Mouse (Mus musculus) forebrain, embryonic 14.5 days (tissue): ENCODE results near the gene Rpl23a. TPM values are rescaled to one million over a fixed set of nuclear protein-coding genes. Genes with fewer than 3 reads are reported as not detected.

Experiments used
- ATAC-seq: fragments of 200-750 bp; cut with Nextera tagmentation; 2 replicates; pipeline ENCODE4 v1.8.0; 2017; ENCODE audit warnings: mild to moderate bottlenecking, moderate library complexity
- DNase-seq: peaks from one replicate; pipeline ENCODE4 v3.0.0-alpha.2; 2015; ENCODE audit warnings: low spot score
- H3K27ac ChIP-seq: fragments of 300-500 bp; sonication (generic); 2 replicates; pipeline ENCODE4 v1.5.1; 2014; ENCODE audit warnings: low read depth, mild to moderate bottlenecking, control low read depth, low read length, moderate library complexity
- H3K27me3 ChIP-seq: fragments of 300-500 bp; sonication (generic); replicated peaks from 2 replicates; pipeline ENCODE4 v1.6.1; 2014; ENCODE audit warnings: low read length, control low read depth, mixed read lengths; ENCODE audit not compliant: control insufficient read depth, insufficient read depth
- H3K36me3 ChIP-seq: fragments of 300-500 bp; sonication (generic); 2 replicates; pipeline ENCODE4 v1.6.1; 2014; ENCODE audit warnings: low read length, control low read depth; ENCODE audit not compliant: control insufficient read depth, insufficient read depth
- H3K4me1 ChIP-seq: fragments of 300-500 bp; sonication (generic); 2 replicates; pipeline ENCODE4 v1.6.1; 2014; ENCODE audit warnings: antibody characterized with exemption, low read length, control low read depth; ENCODE audit not compliant: control insufficient read depth, insufficient read depth
- H3K4me2 ChIP-seq: fragments of 300-500 bp; sonication (generic); 2 replicates; pipeline ENCODE4 v1.6.1; 2014; ENCODE audit warnings: mild to moderate bottlenecking, control low read depth, low read length
- H3K4me3 ChIP-seq: fragments of 300-500 bp; sonication (generic); 2 replicates; pipeline ENCODE4 v1.5.1; 2014; ENCODE audit warnings: low read depth, low read length, control low read depth
- H3K9ac ChIP-seq: fragments of 300-500 bp; sonication (generic); 2 replicates; pipeline ENCODE4 v1.6.1; 2014; ENCODE audit warnings: mild to moderate bottlenecking, low read length, control low read depth, moderate library complexity
- H3K9me3 ChIP-seq: fragments of 300-500 bp; sonication (generic); replicated peaks from 2 replicates; pipeline ENCODE4 v1.6.1; 2016; ENCODE audit warnings: low read length, control low read depth, mixed read lengths; ENCODE audit not compliant: control insufficient read depth
- whole genome bisulfite sequencing: fragments of 180-500 bp; shearing (Covaris S2); extraction: QIAGEN DNeasy Blood & Tissue Kit; methylation state at CpG from one replicate; pipeline ENCODE4 v1.1.7; 2014; 5-methylcytosine and 5-hydroxymethylcytosine counted together
- polyA plus RNA-seq: library from polyadenylated mRNA; unstranded; fragments of >200 nt; fragmentation: Nextera tagmentation; extraction: Ambion mirVana; gene quantifications from 2 replicates; pipeline ENCODE4 v1.2.1, GENCODE M21; 2014

The Rpl23a gene
- polyA plus RNA-seq, 1 experiment from 2014 or later = 1,206 TPM

DNA sequence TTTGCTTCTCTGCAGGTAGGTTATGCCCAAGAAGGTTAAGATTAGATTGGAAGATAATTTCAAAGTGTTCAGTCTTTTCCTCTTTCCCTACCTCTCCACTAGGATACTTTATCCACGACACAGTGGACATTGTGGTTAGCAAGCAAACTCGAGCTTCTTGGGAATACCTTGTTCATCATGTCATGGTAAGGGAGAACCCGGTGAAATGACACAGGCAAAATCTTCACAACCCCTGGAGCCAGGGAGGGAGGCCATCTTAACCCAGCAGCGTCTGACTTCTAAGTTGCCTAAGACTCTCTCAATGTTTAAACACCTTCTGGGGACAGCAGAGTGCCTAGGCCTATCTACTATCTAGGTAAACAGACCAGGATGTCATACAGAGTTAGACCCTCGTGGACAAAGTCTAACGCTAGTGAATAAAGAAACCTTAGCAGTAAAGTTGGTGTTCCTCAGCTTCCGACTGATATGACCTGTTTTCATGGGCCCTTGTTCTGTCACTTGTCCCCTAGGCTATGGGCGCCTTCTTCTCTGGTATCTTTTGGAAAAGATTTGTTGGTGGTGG is 3.9 kb downstream of the Rpl23a start:
- WGBS = 30% methylated on average over 8 of the region's 8 CpGs

DNA sequence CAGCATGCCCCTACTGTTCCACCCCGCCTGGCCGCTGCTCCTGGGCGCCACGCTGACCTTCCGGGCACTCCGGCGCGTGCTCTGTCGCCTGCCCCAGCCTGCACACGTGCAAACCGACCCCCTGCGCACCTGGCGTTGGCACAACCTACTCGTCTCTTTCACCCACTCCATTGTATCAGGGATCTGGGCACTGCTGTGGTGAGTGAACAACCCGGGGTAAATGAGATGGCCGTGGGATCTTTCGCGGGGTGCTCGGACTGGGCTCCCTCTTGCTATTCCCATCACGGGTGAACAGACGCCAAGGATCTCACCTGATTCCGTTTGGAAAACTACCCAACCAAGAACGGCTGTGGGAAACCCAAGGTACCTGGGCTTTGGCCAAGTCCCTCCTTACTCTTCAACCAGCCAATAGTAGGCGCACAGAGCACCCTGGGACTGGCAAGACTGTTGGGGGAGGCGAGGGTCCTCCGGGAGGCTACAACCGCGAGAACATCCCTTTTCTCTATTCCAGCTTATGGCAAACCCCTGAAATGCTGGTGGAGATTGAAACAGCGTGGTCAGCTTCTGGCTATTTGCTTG is 4.4 kb downstream of the Rpl23a start:
- peak; percentile 85 for DNase-seq

More for the DNA sequence above, 3.9 kb downstream of the Rpl23a start:
- peaks cover 29% of the 10 kb centered on the region for H3K4me1 ChIP-seq
- peaks cover 32% of the 10 kb centered on the region for H3K36me3 ChIP-seq
- H3K27me3 ChIP-seq = no peaks in the 10 kb centered on the region
- peak overlapping the region; percentile 78 for H3K27ac ChIP-seq
- no peaks in the 10 kb centered on the region for H3K9me3 ChIP-seq
- ATAC-seq (no peak), DNase-seq (no peak)
- peak overlapping the region; percentile 89 for H3K4me2 ChIP-seq
- peak overlapping the region; percentile 69 for H3K9ac ChIP-seq
- peak overlapping the region; percentile 44; the same call in 1 of the 2 replicates for H3K4me3 ChIP-seq

DNA sequence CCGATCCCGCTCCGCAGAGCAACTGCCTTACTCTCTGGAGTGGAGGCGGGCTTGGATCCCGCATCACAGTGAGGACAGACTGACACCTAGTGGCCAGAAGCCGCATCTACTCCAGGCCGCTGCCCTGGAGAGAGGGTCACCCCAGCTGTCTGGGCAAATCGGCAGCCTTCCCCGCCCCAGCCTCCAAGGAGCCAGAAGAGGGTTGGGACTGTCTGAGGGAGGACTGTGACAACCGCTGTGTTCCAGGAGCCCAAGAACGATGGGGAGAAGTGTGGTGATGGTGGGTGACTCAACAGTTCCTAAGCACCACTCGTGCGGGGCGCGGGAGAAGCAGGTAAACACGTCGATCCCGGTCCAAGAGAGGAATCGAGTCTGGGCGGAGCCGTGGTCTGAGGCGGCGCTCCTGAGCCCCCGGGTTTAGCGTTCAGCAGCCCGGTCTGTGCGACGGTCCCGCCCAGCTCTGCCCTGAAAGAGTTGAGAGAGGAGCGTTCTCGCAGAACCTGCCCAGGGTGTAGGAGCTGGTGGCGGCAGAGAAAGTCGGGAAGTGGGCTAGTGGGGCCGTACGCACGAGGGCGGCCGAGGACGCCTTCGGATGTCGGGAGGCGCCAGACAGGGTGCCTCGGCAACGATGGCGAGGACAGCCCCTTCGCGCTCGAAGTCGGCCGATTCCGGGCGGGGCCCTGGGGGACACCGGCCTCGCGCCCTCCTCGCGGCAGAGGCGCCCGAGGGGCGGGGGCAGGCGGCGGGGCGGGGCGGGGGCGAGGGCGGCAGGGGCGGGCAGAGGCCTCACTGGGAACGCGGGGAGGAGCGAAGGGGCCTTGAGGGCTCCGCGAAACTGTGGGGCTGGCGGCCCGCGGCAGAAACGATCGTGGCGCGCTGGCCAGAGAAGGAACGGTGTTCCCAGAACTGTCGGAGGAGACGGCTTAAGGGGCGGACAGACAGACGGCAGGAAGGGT is 5.2 kb downstream of the Rpl23a start:
- DNase-seq (peak; percentile 96), ATAC-seq (peak; percentile 87)
- Histone ChIP-seq H3K4me2 (peak overlapping the region; percentile 89), H3K9me3 (no peaks in the 10 kb centered on the region), H3K27ac (peak overlapping the region; percentile 78), H3K4me3 (peak overlapping the region; percentile 44), H3K36me3 (peaks cover 32% of the 10 kb centered on the region), H3K9ac (peak overlapping the region; percentile 69), H3K27me3 (no peaks in the 10 kb centered on the region), H3K4me1 (peaks cover 25% of the 10 kb centered on the region)
- WGBS = under 1% methylated on average over 72 of the region's 84 CpGs

More for the DNA sequence above, 4.4 kb downstream of the Rpl23a start:
- H3K27ac ChIP-seq = peak overlapping the region; percentile 78
- peak; percentile 1; the same call in 1 of the 2 replicates for ATAC-seq
- peaks cover 32% of the 10 kb centered on the region for H3K36me3 ChIP-seq
- H3K9me3 ChIP-seq = no peaks in the 10 kb centered on the region
- peak overlapping the region; percentile 44 for H3K4me3 ChIP-seq
- peak overlapping the region; percentile 69 for H3K9ac ChIP-seq
- peaks cover 27% of the 10 kb centered on the region for H3K4me1 ChIP-seq
- H3K27me3 ChIP-seq = no peaks in the 10 kb centered on the region
- peak overlapping the region; percentile 89 for H3K4me2 ChIP-seq
- WGBS = 1% methylated on average over 29 of the region's 29 CpGs

DNA sequence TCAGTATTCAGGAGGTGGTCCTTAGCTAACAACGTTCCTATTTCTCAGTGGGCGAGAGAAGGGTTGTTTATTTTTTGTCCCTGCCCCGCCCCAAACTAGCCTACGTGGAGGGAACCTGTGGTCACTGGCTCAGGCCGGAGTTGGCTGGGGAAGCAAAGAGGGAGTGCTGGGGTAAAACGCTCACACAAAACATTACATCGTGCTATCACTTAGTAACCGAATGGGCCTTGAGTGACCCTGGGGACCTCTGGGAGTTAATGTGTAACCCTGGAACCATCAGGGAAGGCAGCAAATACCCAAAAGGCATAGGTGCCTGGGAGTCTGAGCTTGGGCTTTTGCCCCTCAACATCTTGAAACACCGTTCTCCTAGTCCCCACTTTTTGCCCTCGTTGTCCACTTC is 5.9 kb downstream of the Rpl23a start:
- no peak overlapping the region for H3K27ac ChIP-seq
- peaks cover 32% of the 10 kb centered on the region for H3K36me3 ChIP-seq
- WGBS = 2% methylated on average over 10 of the region's 10 CpGs
- H3K4me1 ChIP-seq = peaks cover 25% of the 10 kb centered on the region
- no peak for DNase-seq
- H3K4me2 ChIP-seq = peak overlapping the region; percentile 89
- no peak for ATAC-seq
- H3K9me3 ChIP-seq = no peaks in the 10 kb centered on the region
- H3K9ac ChIP-seq = no peak overlapping the region
- peak overlapping the region; percentile 44 for H3K4me3 ChIP-seq
- no peaks in the 10 kb centered on the region for H3K27me3 ChIP-seq

DNA sequence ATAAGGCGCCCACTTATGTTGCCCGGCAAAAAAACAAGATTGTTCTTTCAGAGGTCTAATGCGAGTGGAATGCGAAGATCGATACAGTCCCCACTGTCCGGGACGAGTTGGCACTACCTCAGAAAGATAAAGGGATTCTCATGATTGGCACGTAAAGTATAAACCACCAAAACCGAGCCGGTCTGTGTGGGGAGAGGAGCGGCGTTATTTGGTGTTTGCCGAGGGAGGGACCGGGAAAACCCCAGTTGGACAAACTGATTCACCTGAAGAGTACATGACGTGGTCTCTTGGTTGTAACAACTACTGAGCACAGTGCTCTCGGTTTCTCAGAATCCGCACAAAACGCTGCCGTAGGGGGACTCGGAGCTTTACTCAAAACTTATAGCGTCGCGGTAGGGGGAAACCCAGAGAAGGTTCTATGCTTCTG is 6.5 kb downstream of the Rpl23a start:
- peaks cover 28% of the 10 kb centered on the region for H3K36me3 ChIP-seq
- DNase-seq (no peak), ATAC-seq (no peak)
- no peaks in the 10 kb centered on the region for H3K9me3 ChIP-seq
- no peak overlapping the region for H3K27ac ChIP-seq
- H3K9ac ChIP-seq = peak overlapping the region; percentile 49; the same call in 1 of the 2 replicates
- H3K4me1 ChIP-seq = peaks cover 19% of the 10 kb centered on the region
- H3K4me3 ChIP-seq = peak overlapping the region; percentile 44
- H3K4me2 ChIP-seq = peak overlapping the region; percentile 89
- under 1% methylated on average over 23 of the region's 23 CpGs for WGBS
- H3K27me3 ChIP-seq = no peaks in the 10 kb centered on the region

DNA sequence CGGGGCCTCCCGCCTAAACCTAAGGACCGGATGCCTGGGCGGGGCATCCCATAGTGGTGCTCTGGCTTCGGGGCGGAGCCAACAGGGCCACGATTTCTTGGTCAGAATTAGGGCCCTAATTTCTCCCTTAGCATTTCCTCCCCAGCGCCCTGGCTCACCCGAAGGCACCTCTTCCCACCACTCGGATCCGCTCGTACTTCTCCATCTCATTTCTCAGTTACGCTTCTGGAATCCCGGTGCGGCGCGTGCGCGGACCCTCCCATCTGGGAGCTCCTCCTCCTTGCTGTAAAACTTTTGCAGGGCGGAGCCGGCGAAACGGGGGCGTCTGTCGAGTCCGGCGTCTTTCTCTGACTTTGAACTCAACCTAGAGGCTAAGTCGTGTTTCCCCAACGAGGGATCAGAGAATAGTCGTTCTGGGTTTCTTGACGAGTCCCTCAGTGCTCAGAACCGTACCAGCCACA is 7.0 kb downstream of the Rpl23a start, which contains the start of the genes Nek8 and Tlcd1:
TSS of gene Nek8 (minus strand) at position 274 of the 461 bp plus-strand sequence.
TSS of gene Tlcd1 (plus strand) at position 310 of the 461 bp plus-strand sequence.
- Histone ChIP-seq H3K27me3 (no peaks in the 10 kb centered on the region), H3K27ac (no peak within 1 kb of the TSS; the same call in 1 of the 2 replicates), H3K9me3 (no peaks in the 10 kb centered on the region), H3K4me3 (peak within 1 kb of the TSS; percentile 44), H3K9ac (peak within 1 kb of the TSS; percentile 49), H3K36me3 (peaks cover 23% of the 10 kb centered on the region), H3K4me2 (peak within 1 kb of the TSS; percentile 89), H3K4me1 (peaks cover 16% of the 10 kb centered on the region)
- peak; percentile 68 for ATAC-seq
- WGBS = under 1% methylated on average over 32 of the region's 32 CpGs
- DNase-seq = peak; percentile 94

DNA sequence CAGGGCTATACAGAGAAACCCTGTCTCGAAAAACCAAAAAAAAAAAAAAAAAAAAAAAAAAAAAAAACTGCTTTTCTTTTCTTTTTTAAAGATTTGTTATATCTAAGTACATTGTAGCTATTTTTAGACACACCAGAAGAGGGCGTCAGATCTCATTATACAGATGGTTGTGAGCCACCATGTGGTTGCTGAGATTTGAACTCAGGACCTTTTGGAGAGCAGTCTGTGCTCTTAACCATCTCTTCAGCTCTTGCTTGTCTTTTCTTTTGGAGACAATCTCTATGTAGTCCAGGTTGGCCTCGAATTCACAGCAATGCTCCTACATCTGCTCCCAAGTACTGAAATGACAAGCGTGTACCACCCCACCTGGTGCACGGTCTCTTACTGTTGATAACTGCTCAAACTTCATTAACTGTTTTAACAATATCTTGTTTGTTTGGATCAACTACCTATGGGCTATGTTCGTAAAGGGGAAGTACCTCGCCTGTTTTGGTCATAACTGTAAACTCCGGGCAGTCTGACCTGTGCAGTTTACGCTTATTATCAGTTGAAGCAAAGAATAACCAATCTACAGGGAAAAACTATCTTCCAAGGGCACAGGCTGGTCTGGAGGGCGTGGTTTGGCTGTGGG is 7.5 kb downstream of the Rpl23a start:
- Histone ChIP-seq H3K4me3 (peak overlapping the region; percentile 44), H3K4me2 (peak overlapping the region; percentile 89), H3K9ac (no peak overlapping the region), H3K27ac (no peak overlapping the region; the same call in 1 of the 2 replicates), H3K36me3 (peaks cover 18% of the 10 kb centered on the region), H3K9me3 (no peaks in the 10 kb centered on the region), H3K4me1 (peaks cover 16% of the 10 kb centered on the region), H3K27me3 (no peaks in the 10 kb centered on the region)
- no peak for ATAC-seq
- WGBS = 4% methylated on average over 9 of the region's 10 CpGs
- DNase-seq = peak; percentile 22

DNA sequence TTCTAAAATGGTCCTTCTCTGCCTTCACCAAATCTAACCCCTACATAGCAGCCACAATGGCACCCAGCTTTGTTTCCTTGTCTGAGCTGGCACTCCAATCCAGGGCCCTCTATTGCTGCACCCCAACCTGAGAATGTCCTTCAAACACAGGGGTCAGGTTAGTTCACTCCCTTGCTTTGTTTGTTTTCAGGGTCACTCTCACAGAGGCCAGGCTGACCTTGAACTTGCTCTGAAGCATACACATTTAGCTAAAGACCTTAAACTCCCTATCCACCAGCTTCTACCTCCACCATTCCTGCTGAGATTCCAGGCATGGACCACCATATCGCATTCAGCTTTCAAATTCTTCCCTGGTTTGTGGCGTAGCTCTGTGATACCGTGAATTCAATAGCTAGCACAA is 8.9 kb downstream of the Rpl23a start:
- H3K36me3 ChIP-seq = peaks cover 4% of the 10 kb centered on the region

More for the DNA sequence above, 8.9 kb downstream of the Rpl23a start:
- Histone ChIP-seq H3K27ac (no peak overlapping the region), H3K9ac (no peak overlapping the region), H3K9me3 (no peaks in the 10 kb centered on the region), H3K4me3 (no peak overlapping the region), H3K27me3 (no peaks in the 10 kb centered on the region), H3K4me2 (no peak overlapping the region), H3K4me1 (peaks cover 16% of the 10 kb centered on the region)
- no peak for ATAC-seq
- WGBS = 90% methylated on average over 3 of the region's 3 CpGs
- DNase-seq = no peak
